Mouse (Mus musculus) midbrain, postnatal 0 days (tissue): ENCODE data around the gene Heatr5a. TPM values are rescaled to one million over a fixed set of nuclear protein-coding genes. Genes with fewer than 3 reads are reported as not detected.
A peak's percentile ranks its signal among the peaks of the same experiment; 100 is the strongest.

Experiments
- ATAC-seq: fragments of 200-750 bp; cut with Nextera tagmentation; 2 replicates; pipeline ENCODE4 v1.8.0; 2017; ENCODE audit warnings: moderate number of reproducible peaks, mild to moderate bottlenecking, moderate TSS enrichment, moderate library complexity; ENCODE audit not compliant: low FRiP score
- DNase-seq: peaks from one replicate; pipeline ENCODE4 v3.0.0-alpha.2; 2015; ENCODE audit warnings: low spot score
- H3K27ac ChIP-seq: fragments of 300-500 bp; sonication (generic); 2 replicates; pipeline ENCODE4 v1.5.1; 2014; ENCODE audit warnings: low read depth, mild to moderate bottlenecking, low read length, mixed read lengths
- H3K27me3 ChIP-seq: fragments of 300-500 bp; sonication (generic); 2 replicates; pipeline ENCODE4 v1.6.1; 2014; ENCODE audit warnings: low read length, control low read depth, mixed read lengths; ENCODE audit not compliant: insufficient read depth
- H3K36me3 ChIP-seq: fragments of 300-500 bp; sonication (generic); 2 replicates; pipeline ENCODE4 v1.6.1; 2014; ENCODE audit warnings: low read length, control low read depth, mixed read lengths; ENCODE audit not compliant: insufficient read depth
- H3K4me1 ChIP-seq: fragments of 300-500 bp; sonication (generic); 2 replicates; pipeline ENCODE4 v1.6.1; 2014; ENCODE audit warnings: mild to moderate bottlenecking, control low read depth, antibody characterized with exemption, low read length, mixed read lengths; ENCODE audit not compliant: insufficient read depth
- H3K4me2 ChIP-seq: fragments of 300-500 bp; sonication (generic); 2 replicates; pipeline ENCODE4 v1.6.1; 2014; ENCODE audit warnings: low read depth, mild to moderate bottlenecking, low read length, mixed read lengths; ENCODE audit not compliant: poor library complexity, severe bottlenecking
- H3K4me3 ChIP-seq: fragments of 300-500 bp; sonication (generic); 2 replicates; pipeline ENCODE4 v1.5.1; 2014; ENCODE audit warnings: low read depth, mild to moderate bottlenecking, low read length, moderate library complexity
- H3K9ac ChIP-seq: fragments of 300-500 bp; sonication (generic); replicated peaks from 2 replicates; pipeline ENCODE4 v1.6.1; 2014; ENCODE audit warnings: mild to moderate bottlenecking, low read length, moderate library complexity, mixed read lengths; ENCODE audit not compliant: poor library complexity, severe bottlenecking
- H3K9me3 ChIP-seq: fragments of 300-500 bp; sonication (generic); 2 replicates; pipeline ENCODE4 v1.6.1; 2016; ENCODE audit warnings: low read length, control low read depth
- CTCF ChIP-seq: IDR thresholded peaks from 2 replicates; pipeline ENCODE4 v1.5.1; 2016; ENCODE audit warnings: antibody characterized with exemption, mild to moderate bottlenecking
- WGBS: fragments of 180-500 bp; shearing (Covaris S2); extraction: QIAGEN DNeasy Blood & Tissue Kit; methylation state at CpG from one replicate; pipeline ENCODE4 v1.1.7; 2014; 5-methylcytosine and 5-hydroxymethylcytosine counted together
- polyA plus RNA-seq: library from polyadenylated mRNA; unstranded; fragments of >200 nt; fragmentation: Nextera tagmentation; extraction: Ambion mirVana; gene quantifications from 2 replicates; pipeline ENCODE4 v1.2.1, GENCODE M21; 2015
- total RNA-seq: library from RNA; depleted of rRNA; stranded (reverse); fragments of >200 nt; gene quantifications from 2 replicates; pipeline ENCODE4 v1.2.3, GENCODE M21; 2014; rRNA removed

Gene Heatr5a
- total RNA-seq = 17.7 and 25.3 TPM in 2 replicates
- polyA plus RNA-seq = 2.6 and 3.3 TPM in 2 replicates

GRCm38 (mm10) chr12:51971070-51971664 is at the start of gene Heatr5a:
Gene Heatr5a (minus strand): TSS chr12:51971321.
- under 1% methylated on average over 45 of the region's 53 CpGs for WGBS

GRCm38 (mm10) chr12:52014494-52015029 is 43.4 kb upstream of the Heatr5a start:
- Histone ChIP-seq H3K4me2 (no peak overlapping the region), H3K9me3 (no peaks in the 10 kb centered on the region), H3K9ac (no peak overlapping the region), H3K4me3 (no peak overlapping the region), H3K27me3 (no peaks in the 10 kb centered on the region), H3K27ac (no peak overlapping the region), H3K4me1 (no peaks in the 10 kb centered on the region), H3K36me3 (no peaks in the 10 kb centered on the region)
- 91% methylated on average over 7 of the region's 7 CpGs for WGBS
- no peak for DNase-seq
- TF ChIP-seq CTCF = no peak
- ATAC-seq = no peak

More at GRCm38 (mm10) chr12:51971070-51971664, at the start of gene Heatr5a:
- H3K27ac ChIP-seq = peak within 1 kb of the TSS; percentile 75
- no peaks in the 10 kb centered on the region; the same call in 1 of the 2 replicates for H3K4me1 ChIP-seq
- peak; percentile 90 for DNase-seq
- no peaks in the 10 kb centered on the region for H3K36me3 ChIP-seq
- peak; percentile 97 for ATAC-seq
- H3K4me2 ChIP-seq = peak within 1 kb of the TSS; percentile 84
- H3K9ac ChIP-seq = peak within 1 kb of the TSS; percentile 81
- H3K27me3 ChIP-seq = no peaks in the 10 kb centered on the region
- H3K9me3 ChIP-seq = no peaks in the 10 kb centered on the region
- H3K4me3 ChIP-seq = peak within 1 kb of the TSS; percentile 98
- TF ChIP-seq CTCF = no peak

GRCm38 (mm10) chr12:52014044-52014443 is 42.9 kb upstream of the Heatr5a start:
- TF ChIP-seq CTCF = no peak
- 88% methylated on average over 11 of the region's 11 CpGs for WGBS
- no peaks in the 10 kb centered on the region for H3K9me3 ChIP-seq

GRCm38 (mm10) chr12:52013274-52013673 is 42.2 kb upstream of the Heatr5a start:
- Histone ChIP-seq H3K27me3 (no peaks in the 10 kb centered on the region), H3K9ac (no peak overlapping the region), H3K4me3 (no peak overlapping the region), H3K9me3 (no peaks in the 10 kb centered on the region), H3K36me3 (no peaks in the 10 kb centered on the region), H3K27ac (no peak overlapping the region), H3K4me1 (no peaks in the 10 kb centered on the region), H3K4me2 (no peak overlapping the region)
- WGBS = 76% methylated on average over 9 of the region's 9 CpGs
- no peak for TF ChIP-seq CTCF
- no peak for DNase-seq
- no peak for ATAC-seq

More at GRCm38 (mm10) chr12:52014044-52014443, 42.9 kb upstream of the Heatr5a start:
- Histone ChIP-seq H3K27me3 (no peaks in the 10 kb centered on the region), H3K4me1 (no peaks in the 10 kb centered on the region), H3K27ac (no peak overlapping the region), H3K4me3 (no peak overlapping the region), H3K9ac (no peak overlapping the region), H3K4me2 (no peak overlapping the region), H3K36me3 (no peaks in the 10 kb centered on the region)
- ATAC-seq = no peak
- DNase-seq = no peak

- no peak for DNase-seq
- no peak overlapping the region for H3K27ac ChIP-seq
- no peaks in the 10 kb centered on the region for H3K4me1 ChIP-seq
- H3K36me3 ChIP-seq = no peaks in the 10 kb centered on the region
- no peaks in the 10 kb centered on the region for H3K9me3 ChIP-seq
- H3K4me2 ChIP-seq = no peak overlapping the region
- WGBS = 76% methylated on average over 8 of the region's 8 CpGs
- no peak for TF ChIP-seq CTCF
- ATAC-seq = no peak
- no peaks in the 10 kb centered on the region for H3K27me3 ChIP-seq
- no peak overlapping the region for H3K9ac ChIP-seq
- no peak overlapping the region for H3K4me3 ChIP-seq
Observed at GRCm38 (mm10) chr12:52012159-52012558, 41.0 kb upstream of the Heatr5a start.

- ATAC-seq (no peak), DNase-seq (peak; percentile 77)
- WGBS = 40% methylated on average over 2 of the region's 2 CpGs
- Histone ChIP-seq H3K27me3 (no peaks in the 10 kb centered on the region), H3K9ac (no peak overlapping the region), H3K9me3 (no peaks in the 10 kb centered on the region), H3K27ac (no peak overlapping the region), H3K4me1 (peaks cover under 1% of the 10 kb centered on the region; the same call in 1 of the 2 replicates), H3K4me3 (peak overlapping the region; percentile 34), H3K4me2 (peak overlapping the region; percentile 56), H3K36me3 (no peaks in the 10 kb centered on the region)
- TF ChIP-seq CTCF = peak; percentile 82
Observed at GRCm38 (mm10) chr12:52010630-52010961, 39.5 kb upstream of the Heatr5a start.
